Mouse (Mus musculus) cerebellum, adult 11 months (tissue): ENCODE results near the gene Trim9.

Source experiments
- DNase-seq: peaks from one replicate; pipeline ENCODE4 v3.0.0; 2022

The Trim9 gene

GRCm38 (mm10) chr12:70208214-70208613 is 139.2 kb downstream of the Trim9 start:
- no peak for DNase-seq

GRCm38 (mm10) chr12:70204433-70204832 is 143.0 kb downstream of the Trim9 start:
- DNase-seq: no peak

GRCm38 (mm10) chr12:70201926-70202529 is 145.4 kb downstream of the Trim9 start:
- no peak for DNase-seq

GRCm38 (mm10) chr12:70196341-70196740 is 151.1 kb downstream of the Trim9 start:
- DNase-seq: no peak

GRCm38 (mm10) chr12:70195426-70195825 is 152.0 kb downstream of the Trim9 start:
- DNase-seq: no peak
